Comparison of ENCODE assay signal across 8 mouse cellular contexts in genomic region chr19:46056947-46057607, GRCm38 (mm10). TPM values are rescaled to one million over a fixed set of nuclear protein-coding genes. Genes with fewer than 3 reads are reported as not detected.
DNase-seq lines count a peak whose midpoint lies in the region; ATAC-seq and TF ChIP-seq lines count a peak whose summit lies in the region.

No protein-coding gene starts in this region.

- TF ChIP-seq EP300 in lung, postnatal 0 days (IDR thresholded peaks at IDR 0.05): peak; percentile 46

- peak overlapping the region; percentile 81 for H3K4me2 ChIP-seq in forebrain, embryonic 12.5 days
- H3K4me2 ChIP-seq in lung, postnatal 0 days (replicated peaks; ENCODE audit: low read depth, low read length): peak overlapping the region; percentile 87

- peak; percentile 22 for ATAC-seq in G1E (ENCODE audit: extremely low read depth, insufficient number of reproducible peaks, low FRiP score, poor library complexity, severe bottlenecking)
- peak; percentile 63 for ATAC-seq in forebrain, embryonic 12.5 days (ENCODE audit: low FRiP score)
- ATAC-seq in lung, postnatal 0 days: peak; percentile 63

- peak; percentile 81 for DNase-seq in G1E (ENCODE audit: low spot score)
- peak; percentile 69 for DNase-seq in c-Kit-positive CD71-positive TER-119-positive erythroid progenitor cells, embryonic 14.5 days (ENCODE audit: low spot score)
- DNase-seq in heart, postnatal 25 days (ENCODE audit: low spot score): peak; percentile 74
- DNase-seq in layer of hippocampus, adult 9-11 months: peak; percentile 87
- DNase-seq in lung, postnatal 0 days (ENCODE audit: low spot score): peak; percentile 88
- peak; percentile 71 for DNase-seq in ovary, postnatal 14 days (ENCODE audit: low spot score)
- DNase-seq in thymus, postnatal 25 days: peak; percentile 76

- intact Hi-C loops in heart, postnatal 25 days (cut with DNase I): loop anchor here (1.0 kb wide), 2 partner anchors 12 to 18 kb away; partner anchors contain the start of genes Ldb1 and Nolc1

- peaks cover 3% of the 10 kb centered on the region; the same call in 1 of the 2 replicates for H3K9me3 ChIP-seq in G1E (replicated peaks)
- H3K9me3 ChIP-seq in forebrain, embryonic 12.5 days: no peaks in the 10 kb centered on the region
- H3K9me3 ChIP-seq in lung, postnatal 0 days (ENCODE audit: low read length): no peaks in the 10 kb centered on the region

- H3K27me3 ChIP-seq in G1E (ENCODE audit: insufficient read depth, low read length): no peaks in the 10 kb centered on the region
- no peaks in the 10 kb centered on the region for H3K27me3 ChIP-seq in forebrain, embryonic 12.5 days
- H3K27me3 ChIP-seq in lung, postnatal 0 days (replicated peaks; ENCODE audit: insufficient read depth, low read length): no peaks in the 10 kb centered on the region

- peak overlapping the region; percentile 75 for H3K9ac ChIP-seq in forebrain, embryonic 12.5 days
- peak overlapping the region; percentile 55 for H3K9ac ChIP-seq in lung, postnatal 0 days (replicated peaks; ENCODE audit: low read depth)

- peak overlapping the region; percentile 99 for H3K4me3 ChIP-seq in G1E (ENCODE audit: low read depth, low read length)
- peak overlapping the region; percentile 80 for H3K4me3 ChIP-seq in forebrain, embryonic 12.5 days (replicated peaks)
- peak overlapping the region; percentile 55 for H3K4me3 ChIP-seq in lung, postnatal 0 days (ENCODE audit: low read depth, low read length)

- peaks cover 31% of the 10 kb centered on the region for H3K36me3 ChIP-seq in G1E (replicated peaks)
- H3K36me3 ChIP-seq in forebrain, embryonic 12.5 days (replicated peaks): peaks cover 7% of the 10 kb centered on the region
- 0 out of 2 replicates have a peak, but pooled peaks cover 5% of the 10 kb centered on the region for H3K36me3 ChIP-seq in lung, postnatal 0 days (ENCODE audit: insufficient read depth, low read length)

- peak overlapping the region; percentile 86 for H3K27ac ChIP-seq in forebrain, embryonic 12.5 days
- peak overlapping the region; percentile 92 for H3K27ac ChIP-seq in lung, postnatal 0 days (ENCODE audit: low read length)

- whole genome bisulfite sequencing in forebrain, embryonic 12.5 days: under 1% methylated on average over 37 of the region's 42 CpGs
- 2% methylated on average over 27 of the region's 42 CpGs for WGBS in lung, postnatal 0 days

- peaks cover 40% of the 10 kb centered on the region for H3K4me1 ChIP-seq in G1E (ENCODE audit: insufficient read depth, low read depth, low read length)
- H3K4me1 ChIP-seq in forebrain, embryonic 12.5 days: peaks cover 16% of the 10 kb centered on the region
- 0 out of 2 replicates have a peak, but pooled peaks cover 7% of the 10 kb centered on the region for H3K4me1 ChIP-seq in lung, postnatal 0 days (ENCODE audit: insufficient read depth, low read depth, low read length)

- TF ChIP-seq CTCF in G1E (IDR thresholded peaks at IDR 0.05; ENCODE audit: low read depth, low read length): no peak
- TF ChIP-seq CTCF in lung, postnatal 0 days (IDR thresholded peaks at IDR 0.05): peak; percentile 67

RNA-seq across cellular contexts. Expression of gene Ldb1, which starts 12.1 kb away (rescaled TPM):
- total RNA-seq in G1E (2014; fragmentation: Nextera tagmentation) (145 and 160 TPM in 2 replicates), G1E (2017) (68.6 and 76.6 TPM in 2 replicates)
- polyA plus RNA-seq in G1E (2012): 405 and 501 TPM in 2 replicates
- 138 and 139 TPM in 2 replicates for polyA plus RNA-seq in forebrain, embryonic 12.5 days (2016; fragmentation: Nextera tagmentation; extraction: Ambion mirVana)
- 10 to 100 TPM; 40.3 to 44.7 TPM for total RNA-seq in heart, postnatal 25 days (2021)
- 96.3 and 107 TPM in 2 replicates for polyA plus RNA-seq in lung, postnatal 0 days (2015; fragmentation: Nextera tagmentation; extraction: Ambion mirVana)

RNA-seq across cellular contexts. Expression of gene Pprc1, which starts 12.4 kb away (rescaled TPM):
- total RNA-seq in G1E (2014; fragmentation: Nextera tagmentation): 72.0 and 132 TPM in 2 replicates
- total RNA-seq in G1E (2017): 9.8 and 11.8 TPM in 2 replicates
- 54.8 and 73.3 TPM in 2 replicates for polyA plus RNA-seq in G1E (2012)
- 37.1 and 41.7 TPM in 2 replicates for polyA plus RNA-seq in forebrain, embryonic 12.5 days (2016; fragmentation: Nextera tagmentation; extraction: Ambion mirVana)
- 10 to 100 TPM; 14.0 to 14.9 TPM for total RNA-seq in heart, postnatal 25 days (2021)
- polyA plus RNA-seq in lung, postnatal 0 days (2015; fragmentation: Nextera tagmentation; extraction: Ambion mirVana): 6.0 and 6.9 TPM in 2 replicates

RNA-seq across cellular contexts. Expression of gene Nolc1, which starts 18.6 kb away (rescaled TPM):
- total RNA-seq in G1E (2014; fragmentation: Nextera tagmentation) (116 and 130 TPM in 2 replicates), G1E (2017) (121 and 153 TPM in 2 replicates)
- 145 and 147 TPM in 2 replicates for polyA plus RNA-seq in G1E (2012)
- polyA plus RNA-seq in forebrain, embryonic 12.5 days (2016; fragmentation: Nextera tagmentation; extraction: Ambion mirVana): 117 and 118 TPM in 2 replicates
- total RNA-seq in heart, postnatal 25 days (2021): 10 to 100 TPM; 14.9 to 16.6 TPM
- polyA plus RNA-seq in lung, postnatal 0 days (2015; fragmentation: Nextera tagmentation; extraction: Ambion mirVana): 22.5 and 26.0 TPM in 2 replicates

RNA-seq across cellular contexts. Expression of gene Hps6, which starts 53.8 kb away (rescaled TPM):
- total RNA-seq in G1E (2014; fragmentation: Nextera tagmentation) (1.9 and 4.1 TPM in 2 replicates), G1E (2017) (7.6 and 8.0 TPM in 2 replicates)
- polyA plus RNA-seq in G1E (2012): 15.0 and 16.4 TPM in 2 replicates
- polyA plus RNA-seq in forebrain, embryonic 12.5 days (2016; fragmentation: Nextera tagmentation; extraction: Ambion mirVana): 2.7 TPM in 2 replicates
- total RNA-seq in heart, postnatal 25 days (2021): 1 to 10 TPM; 6.2 to 7.0 TPM
- polyA plus RNA-seq in lung, postnatal 0 days (2015; fragmentation: Nextera tagmentation; extraction: Ambion mirVana): 8.9 and 9.6 TPM in 2 replicates

RNA-seq across cellular contexts. Expression of gene Armh3, which starts 58.8 kb away (rescaled TPM):
- total RNA-seq in G1E (2014; fragmentation: Nextera tagmentation): 13.0 and 22.0 TPM in 2 replicates
- total RNA-seq in G1E (2017): 6.7 and 7.1 TPM in 2 replicates
- 1.6 and 1.9 TPM in 2 replicates for polyA plus RNA-seq in G1E (2012)
- 19.3 and 20.3 TPM in 2 replicates for polyA plus RNA-seq in forebrain, embryonic 12.5 days (2016; fragmentation: Nextera tagmentation; extraction: Ambion mirVana)
- 10 to 100 TPM; 14.8 to 16.0 TPM for total RNA-seq in heart, postnatal 25 days (2021)
- polyA plus RNA-seq in lung, postnatal 0 days (2015; fragmentation: Nextera tagmentation; extraction: Ambion mirVana): 8.8 and 9.0 TPM in 2 replicates

Comparison
In these comparisons a context has a peak if more than half of its experiments do, and no peak if none do; other contexts are left out.
1. Peak in every context shown above with its lines: DNase-seq, ATAC-seq, H3K4me3 ChIP-seq and H3K27ac ChIP-seq.